Mouse (Mus musculus): ENCODE data around the gene Gtf2h4. TPM values are rescaled to one million over a fixed set of nuclear protein-coding genes. Genes with fewer than 3 reads are reported as not detected.

Gtf2h4 gene
- polyA plus RNA-seq, 1 experiment from 2014 or later: 49.3 TPM

DNA sequence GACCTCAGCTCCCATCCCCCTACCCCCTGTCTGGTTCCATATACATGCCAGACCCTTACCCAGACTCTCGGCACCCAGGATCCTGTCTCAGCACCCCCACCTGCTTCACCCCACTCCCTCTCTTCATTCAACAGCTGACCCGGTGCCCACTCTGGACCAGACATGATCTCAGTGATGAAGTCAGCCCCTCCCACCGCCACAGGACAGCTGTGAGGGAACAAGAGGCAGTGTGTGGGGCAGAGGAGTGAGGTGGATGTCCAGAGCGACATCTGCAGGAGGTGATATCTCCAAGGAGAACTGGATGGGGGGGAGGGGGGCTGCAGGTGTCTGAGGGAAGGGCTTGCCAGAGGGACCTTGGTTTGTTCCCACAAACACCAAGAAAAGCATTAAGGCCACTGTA, 18.3 kb upstream of the Gtf2h4 start:
- Histone ChIP-seq H3K9ac (no peak overlapping the region), H3K4me2 (no peak overlapping the region), H3K27ac (ENCODE audit: low read depth) (no peak overlapping the region), H3K36me3 (ENCODE audit: insufficient read depth) (peaks cover 76% of the 10 kb centered on the region), H3K9me3 (ENCODE audit: low read depth, low read length) (peaks cover 4% of the 10 kb centered on the region; the same call in 1 of the 2 replicates), H3K27me3 (ENCODE audit: insufficient read depth, low read length) (no peaks in the 10 kb centered on the region), H3K4me1 (ENCODE audit: insufficient read depth) (no peaks in the 10 kb centered on the region), H3K4me3 (ENCODE audit: low read depth, low read length) (no peak overlapping the region)
- 79% methylated on average over 4 of the region's 4 CpGs for WGBS
- no peak for TF ChIP-seq CTCF (IDR thresholded peaks at IDR 0.05; ENCODE audit: low read depth)
- ATAC-seq (ENCODE audit: insufficient read depth) (no peak), DNase-seq (no peak)

DNA sequence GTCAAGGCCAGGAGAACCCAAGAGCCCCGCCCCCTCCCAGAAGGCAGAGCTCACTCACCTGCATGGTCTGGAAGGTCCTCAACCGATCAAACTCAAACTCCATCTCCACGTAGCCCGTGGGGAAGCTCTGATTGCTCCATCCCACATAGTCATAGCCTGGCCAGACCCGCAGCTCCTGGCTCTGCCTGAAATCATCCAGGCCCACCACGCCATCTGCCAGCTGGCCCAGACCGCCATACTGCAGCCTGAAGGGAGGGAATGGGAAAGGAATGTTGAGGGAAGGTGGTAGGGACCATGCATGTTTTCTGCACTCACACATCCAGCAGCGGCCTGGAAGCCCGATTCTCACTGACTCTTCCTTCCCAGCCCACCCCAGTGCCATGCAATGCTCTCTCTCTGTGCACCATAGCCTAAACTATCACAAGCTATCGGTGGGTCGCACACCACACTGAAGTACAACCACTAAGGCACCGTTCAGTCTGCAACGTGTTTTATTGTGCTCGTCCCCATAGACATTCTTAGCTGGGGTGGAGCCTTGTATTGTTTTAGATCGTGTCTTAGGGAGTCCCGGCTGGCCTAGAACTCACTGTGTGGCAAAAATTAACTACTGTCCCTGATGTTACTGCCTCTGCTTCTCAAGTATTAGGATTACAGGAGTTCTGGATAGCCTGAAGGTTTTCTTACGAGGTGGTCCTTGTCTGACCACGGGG, 16.6 kb upstream of the Gtf2h4 start:
- DNase-seq: no peak
- no peaks in the 10 kb centered on the region for H3K27me3 ChIP-seq (ENCODE audit: insufficient read depth, low read length)
- no peak for TF ChIP-seq CTCF (IDR thresholded peaks at IDR 0.05; ENCODE audit: low read depth)
- no peaks in the 10 kb centered on the region for H3K4me1 ChIP-seq (ENCODE audit: insufficient read depth)
- H3K4me2 ChIP-seq: no peak overlapping the region
- H3K9ac ChIP-seq: no peak overlapping the region
- H3K4me3 ChIP-seq (ENCODE audit: low read depth, low read length): no peak overlapping the region
- no peaks in the 10 kb centered on the region; the same call in 1 of the 2 replicates for H3K9me3 ChIP-seq (ENCODE audit: low read depth, low read length)
- H3K36me3 ChIP-seq (ENCODE audit: insufficient read depth): peaks cover 86% of the 10 kb centered on the region
- ATAC-seq (ENCODE audit: insufficient read depth): no peak
- no peak overlapping the region for H3K27ac ChIP-seq (ENCODE audit: low read depth)
- WGBS: 89% methylated on average over 18 of the region's 18 CpGs

DNA sequence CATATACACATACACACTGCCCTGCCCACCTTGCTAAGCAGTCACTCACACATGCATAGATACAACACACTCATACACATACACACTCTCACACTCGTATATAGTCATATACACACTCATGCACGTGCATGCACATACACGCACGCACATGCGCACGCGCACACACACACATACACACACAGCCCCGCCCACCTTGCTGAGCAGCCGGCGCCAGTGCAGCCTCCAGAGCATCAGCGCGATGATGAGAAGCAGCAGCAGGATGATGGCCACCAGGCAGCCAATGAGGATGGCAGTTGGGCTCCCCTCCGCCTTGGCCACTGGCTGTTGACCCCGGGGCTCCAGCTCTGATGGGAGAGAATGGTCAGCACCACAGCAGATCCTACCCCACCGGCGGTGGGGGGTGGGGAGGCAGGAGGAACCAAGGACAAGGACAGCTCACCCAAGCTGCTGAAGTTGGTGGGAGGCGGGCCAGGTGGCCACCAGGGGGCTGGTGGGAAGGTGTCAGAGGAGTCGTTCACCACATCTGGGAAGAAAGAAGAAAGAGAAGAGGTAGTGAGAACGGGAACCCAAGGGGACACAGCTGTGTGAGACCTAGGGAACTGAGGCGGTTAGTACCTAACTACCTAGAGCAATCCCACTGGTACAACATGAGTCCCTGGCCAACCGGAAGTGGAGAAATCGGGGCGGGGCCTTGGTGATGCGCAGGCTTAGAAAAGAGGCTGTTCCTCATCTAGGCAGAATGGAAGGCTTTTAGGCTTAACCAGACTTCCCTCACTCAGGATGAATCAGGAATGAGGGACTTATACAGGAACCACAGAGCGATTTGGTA, 15.0 kb upstream of the Gtf2h4 start:
- ATAC-seq (ENCODE audit: insufficient read depth) (no peak), DNase-seq (no peak)
- Histone ChIP-seq H3K27me3 (ENCODE audit: insufficient read depth, low read length) (no peaks in the 10 kb centered on the region), H3K36me3 (ENCODE audit: insufficient read depth) (peaks cover 99% of the 10 kb centered on the region), H3K9ac (no peak overlapping the region), H3K4me2 (no peak overlapping the region), H3K27ac (ENCODE audit: low read depth) (no peak overlapping the region), H3K9me3 (ENCODE audit: low read depth, low read length) (no peaks in the 10 kb centered on the region), H3K4me3 (ENCODE audit: low read depth, low read length) (no peak overlapping the region), H3K4me1 (ENCODE audit: insufficient read depth) (no peaks in the 10 kb centered on the region)
- WGBS: 84% methylated on average over 25 of the region's 25 CpGs
- 0 out of 2 replicates have a peak, but pooled peaks have one; percentile 23 for TF ChIP-seq CTCF (IDR thresholded peaks at IDR 0.05; ENCODE audit: low read depth)

- Histone ChIP-seq H3K27ac (ENCODE audit: low read depth) (no peak overlapping the region), H3K9ac (no peak overlapping the region), H3K36me3 (ENCODE audit: insufficient read depth) (peaks cover 92% of the 10 kb centered on the region), H3K4me3 (ENCODE audit: low read depth, low read length) (no peak overlapping the region), H3K27me3 (ENCODE audit: insufficient read depth, low read length) (no peaks in the 10 kb centered on the region), H3K4me2 (no peak overlapping the region), H3K9me3 (ENCODE audit: low read depth, low read length) (no peaks in the 10 kb centered on the region), H3K4me1 (ENCODE audit: insufficient read depth) (no peaks in the 10 kb centered on the region)
- no peak for TF ChIP-seq CTCF (IDR thresholded peaks at IDR 0.05; ENCODE audit: low read depth)
- 76% methylated on average over 9 of the region's 9 CpGs for WGBS
- ATAC-seq (ENCODE audit: insufficient read depth) (no peak), DNase-seq (no peak)
Measured at GRCm38 (mm10) chr17:35685061-35685460, 11.5 kb upstream of the Gtf2h4 start.

DNA sequence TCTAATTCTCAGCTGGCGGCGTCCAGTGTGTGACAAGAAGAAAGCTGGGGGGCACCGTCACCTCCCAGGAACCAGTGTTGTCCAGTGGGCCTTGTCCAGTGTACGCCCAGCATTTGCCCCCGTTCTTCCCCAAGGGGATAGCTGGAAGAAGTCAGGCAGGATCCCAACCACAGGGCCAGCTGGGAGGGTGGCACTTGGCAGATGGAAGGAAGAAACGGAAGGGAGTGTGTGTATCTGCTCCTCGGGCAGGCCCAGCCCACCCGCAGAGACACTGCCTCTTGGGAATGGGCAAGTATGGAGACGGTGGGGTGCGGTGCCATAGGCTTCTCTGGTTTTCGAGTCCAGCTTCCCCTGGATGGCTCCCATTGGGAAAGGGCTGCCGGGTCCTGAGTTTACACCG, 8.4 kb upstream of the Gtf2h4 start:
- H3K4me1 ChIP-seq (ENCODE audit: insufficient read depth): no peaks in the 10 kb centered on the region
- DNase-seq: no peak
- no peak for ATAC-seq (ENCODE audit: insufficient read depth)
- TF ChIP-seq CTCF (IDR thresholded peaks at IDR 0.05; ENCODE audit: low read depth): no peak
- H3K4me3 ChIP-seq (ENCODE audit: low read depth, low read length): no peak overlapping the region
- H3K27me3 ChIP-seq (ENCODE audit: insufficient read depth, low read length): no peaks in the 10 kb centered on the region
- H3K27ac ChIP-seq (ENCODE audit: low read depth): no peak overlapping the region
- H3K9me3 ChIP-seq (ENCODE audit: low read depth, low read length): no peaks in the 10 kb centered on the region
- no peak overlapping the region for H3K4me2 ChIP-seq
- H3K36me3 ChIP-seq (ENCODE audit: insufficient read depth): peaks cover 62% of the 10 kb centered on the region
- no peak overlapping the region for H3K9ac ChIP-seq
- WGBS: 75% methylated on average over 13 of the region's 13 CpGs

DNA sequence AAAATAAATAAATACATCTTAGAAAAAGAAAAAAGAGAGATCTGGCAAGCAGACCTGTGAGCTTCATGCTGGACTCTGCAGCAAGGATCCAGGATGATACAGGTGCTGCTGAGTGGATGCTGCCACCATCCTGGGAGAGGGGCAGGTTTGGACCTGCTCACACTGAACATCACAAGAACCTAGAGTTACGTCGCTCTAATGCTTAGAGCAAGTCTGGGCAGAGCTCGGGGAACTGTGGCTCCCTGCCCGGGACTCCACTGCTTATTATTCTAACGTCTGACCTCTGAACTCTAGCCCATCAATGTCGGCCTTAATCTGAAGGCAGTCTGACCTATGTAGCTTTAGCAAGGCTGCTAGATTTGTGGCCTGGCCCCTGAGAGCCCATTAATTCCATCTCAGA, 7.1 kb upstream of the Gtf2h4 start:
- no peak overlapping the region for H3K4me3 ChIP-seq (ENCODE audit: low read depth, low read length)
- DNase-seq (no peak), ATAC-seq (ENCODE audit: insufficient read depth) (no peak)
- H3K9ac ChIP-seq: no peak overlapping the region
- H3K27me3 ChIP-seq (ENCODE audit: insufficient read depth, low read length): no peaks in the 10 kb centered on the region
- TF ChIP-seq CTCF (IDR thresholded peaks at IDR 0.05; ENCODE audit: low read depth): no peak
- peaks cover 48% of the 10 kb centered on the region for H3K36me3 ChIP-seq (ENCODE audit: insufficient read depth)
- H3K4me1 ChIP-seq (ENCODE audit: insufficient read depth): no peaks in the 10 kb centered on the region
- no peak overlapping the region for H3K27ac ChIP-seq (ENCODE audit: low read depth)
- H3K9me3 ChIP-seq (ENCODE audit: low read depth, low read length): no peaks in the 10 kb centered on the region
- WGBS: 15% methylated on average over 6 of the region's 6 CpGs
- no peak overlapping the region for H3K4me2 ChIP-seq

DNA sequence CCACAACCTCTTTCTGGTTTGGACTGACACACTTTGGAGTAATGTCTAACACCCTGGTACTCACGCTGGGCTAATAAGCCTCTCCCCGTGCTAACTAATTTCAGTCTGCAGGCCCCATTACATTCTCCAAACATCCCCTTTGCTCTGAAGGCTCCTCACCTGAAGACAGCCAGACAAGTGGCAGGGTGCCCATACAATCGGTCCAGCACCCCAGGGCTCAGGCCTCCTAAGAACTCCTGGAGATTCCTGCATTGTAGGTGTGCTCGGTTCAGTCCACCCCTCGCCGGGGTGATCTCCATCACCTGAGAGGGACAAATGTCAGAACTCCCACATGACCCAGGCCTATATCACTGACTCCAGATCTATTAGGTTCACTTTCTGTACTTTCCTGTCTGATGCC, 1.0 kb downstream of the Gtf2h4 start:
- Histone ChIP-seq H3K9ac (no peak overlapping the region), H3K27me3 (ENCODE audit: insufficient read depth, low read length) (no peaks in the 10 kb centered on the region), H3K4me3 (ENCODE audit: low read depth, low read length) (peak overlapping the region; percentile 57; the same call in 1 of the 2 replicates), H3K4me2 (peak overlapping the region; percentile 68), H3K9me3 (ENCODE audit: low read depth, low read length) (no peaks in the 10 kb centered on the region), H3K36me3 (ENCODE audit: insufficient read depth) (peaks cover 16% of the 10 kb centered on the region), H3K4me1 (ENCODE audit: insufficient read depth) (no peaks in the 10 kb centered on the region), H3K27ac (ENCODE audit: low read depth) (no peak overlapping the region)
- ATAC-seq (ENCODE audit: insufficient read depth) (no peak), DNase-seq (no peak)
- TF ChIP-seq CTCF (IDR thresholded peaks at IDR 0.05; ENCODE audit: low read depth): no peak
- 88% methylated on average over 6 of the region's 6 CpGs for WGBS

All from lung, embryonic 14.5 days (tissue).